Mouse (Mus musculus): ENCODE measurements at regions not wholly inside any gene's neighbourhood (a gene's known extent, or its start where the extent isn't known, plus 50 kb on each side); places are given as distances from the start of the nearest gene placed in this dataset.

DNA sequence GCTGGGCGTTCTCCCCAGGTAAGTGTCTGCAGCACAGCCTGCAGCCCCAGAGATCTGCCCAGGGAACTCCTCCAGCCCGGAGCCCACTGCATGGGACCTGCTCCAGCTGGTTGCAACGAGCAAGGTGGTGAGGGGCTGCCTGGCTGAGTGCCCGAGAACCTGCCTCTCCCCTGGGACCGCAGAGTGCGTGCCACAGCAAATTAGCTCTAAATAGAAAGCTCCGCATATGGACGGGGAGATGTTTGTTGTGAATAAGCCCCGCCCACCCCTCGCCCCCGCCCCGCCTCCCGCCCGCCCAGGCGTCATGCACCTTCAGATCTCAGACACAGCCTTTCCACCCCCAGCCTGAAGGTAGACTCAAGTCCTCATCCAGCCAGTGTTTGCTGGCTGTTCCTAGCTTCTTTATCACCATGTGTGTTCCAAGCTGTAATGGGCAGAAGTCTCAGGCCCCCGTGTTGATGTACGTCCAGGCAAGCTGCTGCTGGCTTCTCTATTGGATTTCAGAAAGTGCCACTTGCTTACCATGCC is 294.0 kb downstream of the Ajap1 start:
- Histone ChIP-seq H3K4me1 (ENCODE audit: insufficient read depth, low read depth, low read length) (no peaks in the 10 kb centered on the region), H3K4me3 (ENCODE audit: low read depth, low read length) (no peak overlapping the region), H3K27me3 (ENCODE audit: insufficient read depth, low read length) (no peaks in the 10 kb centered on the region), H3K36me3 (replicated peaks) (no peaks in the 10 kb centered on the region), H3K9me3 (replicated peaks) (peaks cover 88% of the 10 kb centered on the region)
- ATAC-seq (ENCODE audit: extremely low read depth, insufficient number of reproducible peaks, low FRiP score, poor library complexity, severe bottlenecking) (no peak), DNase-seq (ENCODE audit: low spot score) (no peak)
- TF ChIP-seq GATA2 (IDR thresholded peaks at IDR 0.05; ENCODE audit: borderline replicate concordance, low read depth, low read length) (no peak), POLR2AphosphoS5 (IDR thresholded peaks at IDR 0.05; ENCODE audit: insufficient replicate concordance, low read depth, low read length) (no peak), GATA1 (IDR thresholded peaks at IDR 0.05; ENCODE audit: borderline replicate concordance, low read length) (no peak), CTCF (IDR thresholded peaks at IDR 0.05; ENCODE audit: low read depth, low read length) (no peak), TAL1 (conservative IDR thresholded peaks at IDR 0.05; ENCODE audit: low read depth, low read length) (no peak)

DNA sequence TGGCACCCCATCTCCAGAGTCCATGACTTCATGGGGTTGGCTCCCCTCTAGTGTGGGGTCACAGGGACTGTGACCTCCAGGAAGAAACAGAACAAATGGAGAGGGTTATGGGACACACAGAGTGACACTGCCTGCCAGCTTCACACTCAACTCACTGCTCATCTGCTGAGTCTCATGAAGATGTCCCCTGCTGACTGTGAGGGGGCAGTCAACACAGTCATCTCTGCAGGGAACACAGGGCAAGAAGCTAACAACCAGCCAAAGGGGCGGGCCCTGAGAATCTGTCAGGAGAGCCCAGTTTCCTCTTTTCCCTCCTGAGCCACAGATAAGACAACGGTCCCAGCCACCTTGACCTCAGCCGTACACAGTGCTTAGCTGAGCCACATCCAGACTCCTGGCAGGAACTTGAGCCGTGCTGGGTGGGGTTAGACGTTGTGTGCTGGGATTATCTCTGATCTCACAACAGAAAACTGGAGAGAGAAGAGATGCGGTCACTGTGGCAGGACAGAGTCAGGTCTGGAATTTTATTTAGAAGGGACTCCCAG is 294.6 kb downstream of the Ajap1 start:
- DNase-seq (ENCODE audit: low spot score) (no peak), ATAC-seq (ENCODE audit: extremely low read depth, insufficient number of reproducible peaks, low FRiP score, poor library complexity, severe bottlenecking) (no peak)
- no peak overlapping the region for H3K4me3 ChIP-seq (ENCODE audit: low read depth, low read length)
- H3K4me1 ChIP-seq (ENCODE audit: insufficient read depth, low read depth, low read length): no peaks in the 10 kb centered on the region
- no peaks in the 10 kb centered on the region for H3K36me3 ChIP-seq (replicated peaks)
- no peaks in the 10 kb centered on the region for H3K27me3 ChIP-seq (ENCODE audit: insufficient read depth, low read length)
- no peak for TF ChIP-seq POLR2AphosphoS5 (IDR thresholded peaks at IDR 0.05; ENCODE audit: insufficient replicate concordance, low read depth, low read length)
- TF ChIP-seq GATA1 (IDR thresholded peaks at IDR 0.05; ENCODE audit: borderline replicate concordance, low read length): no peak
- TF ChIP-seq TAL1 (conservative IDR thresholded peaks at IDR 0.05; ENCODE audit: low read depth, low read length): no peak
- peaks cover 88% of the 10 kb centered on the region for H3K9me3 ChIP-seq (replicated peaks)

DNA sequence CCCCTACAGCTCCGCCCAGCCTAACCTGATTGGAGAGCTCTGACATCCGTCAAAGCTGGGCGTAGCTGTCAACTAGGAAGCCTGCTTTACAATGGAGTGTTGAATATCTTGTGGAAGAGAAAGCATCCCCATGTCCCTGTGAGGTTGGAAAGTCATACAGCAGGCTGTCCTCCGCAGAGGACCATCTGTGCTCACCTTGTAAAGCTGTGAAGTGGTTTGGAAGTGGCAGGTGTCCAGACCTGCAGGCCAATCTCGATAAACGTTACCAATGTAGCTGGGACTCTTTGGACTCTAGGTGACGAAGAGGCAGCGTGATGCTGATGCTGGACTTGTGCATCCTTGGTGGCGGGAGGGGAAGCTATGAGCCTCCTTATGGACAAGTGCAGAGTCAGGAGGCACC is 305.1 kb downstream of the Ajap1 start:
- H3K27me3 ChIP-seq (ENCODE audit: insufficient read depth, low read length): no peaks in the 10 kb centered on the region
- H3K36me3 ChIP-seq (replicated peaks): no peaks in the 10 kb centered on the region
- DNase-seq (ENCODE audit: low spot score) (no peak), ATAC-seq (ENCODE audit: extremely low read depth, insufficient number of reproducible peaks, low FRiP score, poor library complexity, severe bottlenecking) (no peak)
- H3K4me3 ChIP-seq (ENCODE audit: low read depth, low read length): no peak overlapping the region
- peaks cover 86% of the 10 kb centered on the region for H3K9me3 ChIP-seq (replicated peaks)
- TF ChIP-seq POLR2AphosphoS5 (IDR thresholded peaks at IDR 0.05; ENCODE audit: insufficient replicate concordance, low read depth, low read length) (no peak), GATA1 (IDR thresholded peaks at IDR 0.05; ENCODE audit: borderline replicate concordance, low read length) (no peak), TAL1 (conservative IDR thresholded peaks at IDR 0.05; ENCODE audit: low read depth, low read length) (no peak), CTCF (IDR thresholded peaks at IDR 0.05; ENCODE audit: low read depth, low read length) (no peak), GATA2 (IDR thresholded peaks at IDR 0.05; ENCODE audit: borderline replicate concordance, low read depth, low read length) (no peak)
- no peaks in the 10 kb centered on the region for H3K4me1 ChIP-seq (ENCODE audit: insufficient read depth, low read depth, low read length)

DNA sequence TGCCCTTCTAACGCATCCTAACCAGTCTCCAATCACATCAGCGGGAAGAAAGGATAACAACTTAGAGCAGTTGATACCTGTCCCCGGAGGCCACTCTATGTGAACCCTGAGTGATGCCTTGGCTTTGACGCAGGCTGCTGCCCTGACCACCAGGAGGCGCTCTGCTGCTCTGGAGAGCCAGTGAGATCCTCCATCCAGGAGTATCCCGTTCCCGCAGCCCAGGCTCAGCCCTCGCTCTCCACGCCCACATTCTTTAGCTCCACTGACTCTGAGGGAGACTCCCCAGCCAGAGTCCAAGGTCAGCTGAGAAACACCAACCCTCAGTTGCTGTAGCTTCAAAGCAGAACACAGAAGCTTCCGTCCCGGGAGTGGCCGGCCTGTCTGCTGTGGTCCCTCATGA is 307.0 kb downstream of the Ajap1 start:
- DNase-seq (ENCODE audit: low spot score) (no peak), ATAC-seq (ENCODE audit: extremely low read depth, insufficient number of reproducible peaks, low FRiP score, poor library complexity, severe bottlenecking) (no peak)
- no peaks in the 10 kb centered on the region for H3K4me1 ChIP-seq (ENCODE audit: insufficient read depth, low read depth, low read length)
- H3K27me3 ChIP-seq (ENCODE audit: insufficient read depth, low read length): no peaks in the 10 kb centered on the region
- peak overlapping the region; percentile 3; the same call in 1 of the 2 replicates for H3K4me3 ChIP-seq (ENCODE audit: low read depth, low read length)
- no peaks in the 10 kb centered on the region for H3K36me3 ChIP-seq (replicated peaks)
- peaks cover 85% of the 10 kb centered on the region for H3K9me3 ChIP-seq (replicated peaks)
- TF ChIP-seq POLR2AphosphoS5 (IDR thresholded peaks at IDR 0.05; ENCODE audit: insufficient replicate concordance, low read depth, low read length): no peak
- TF ChIP-seq GATA2 (IDR thresholded peaks at IDR 0.05; ENCODE audit: borderline replicate concordance, low read depth, low read length): no peak
- no peak for TF ChIP-seq TAL1 (conservative IDR thresholded peaks at IDR 0.05; ENCODE audit: low read depth, low read length)
- no peak for TF ChIP-seq GATA1 (IDR thresholded peaks at IDR 0.05; ENCODE audit: borderline replicate concordance, low read length)
- no peak for TF ChIP-seq CTCF (IDR thresholded peaks at IDR 0.05; ENCODE audit: low read depth, low read length)

DNA sequence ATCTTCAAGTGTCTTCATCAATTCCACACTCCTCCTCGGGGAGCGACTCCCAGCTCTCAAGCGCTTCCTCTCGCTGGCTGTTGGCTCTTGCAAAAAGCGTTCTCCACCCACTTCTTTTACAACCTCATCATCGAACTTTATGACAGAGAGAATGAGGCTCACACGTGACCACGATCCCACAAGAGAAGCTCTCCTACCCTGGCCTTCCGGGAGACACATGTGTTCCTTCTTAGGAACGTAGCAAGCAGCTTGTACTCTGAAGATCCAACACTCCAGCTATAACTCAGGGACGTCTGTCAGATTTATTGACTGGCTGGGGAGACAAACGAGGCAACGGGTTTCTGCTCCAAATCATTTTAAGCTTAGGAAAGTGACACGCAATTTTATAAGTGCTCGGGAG is 307.5 kb downstream of the Ajap1 start:
- H3K27me3 ChIP-seq (ENCODE audit: insufficient read depth, low read length): no peaks in the 10 kb centered on the region
- no peaks in the 10 kb centered on the region for H3K36me3 ChIP-seq (replicated peaks)
- H3K4me1 ChIP-seq (ENCODE audit: insufficient read depth, low read depth, low read length): no peaks in the 10 kb centered on the region
- peaks cover 85% of the 10 kb centered on the region for H3K9me3 ChIP-seq (replicated peaks)
- no peak overlapping the region for H3K4me3 ChIP-seq (ENCODE audit: low read depth, low read length)
- DNase-seq (ENCODE audit: low spot score) (no peak), ATAC-seq (ENCODE audit: extremely low read depth, insufficient number of reproducible peaks, low FRiP score, poor library complexity, severe bottlenecking) (no peak)
- TF ChIP-seq CTCF (IDR thresholded peaks at IDR 0.05; ENCODE audit: low read depth, low read length): no peak
- no peak for TF ChIP-seq TAL1 (conservative IDR thresholded peaks at IDR 0.05; ENCODE audit: low read depth, low read length)
- no peak for TF ChIP-seq POLR2AphosphoS5 (IDR thresholded peaks at IDR 0.05; ENCODE audit: insufficient replicate concordance, low read depth, low read length)
- TF ChIP-seq GATA2 (IDR thresholded peaks at IDR 0.05; ENCODE audit: borderline replicate concordance, low read depth, low read length): no peak
- no peak for TF ChIP-seq GATA1 (IDR thresholded peaks at IDR 0.05; ENCODE audit: borderline replicate concordance, low read length)

DNA sequence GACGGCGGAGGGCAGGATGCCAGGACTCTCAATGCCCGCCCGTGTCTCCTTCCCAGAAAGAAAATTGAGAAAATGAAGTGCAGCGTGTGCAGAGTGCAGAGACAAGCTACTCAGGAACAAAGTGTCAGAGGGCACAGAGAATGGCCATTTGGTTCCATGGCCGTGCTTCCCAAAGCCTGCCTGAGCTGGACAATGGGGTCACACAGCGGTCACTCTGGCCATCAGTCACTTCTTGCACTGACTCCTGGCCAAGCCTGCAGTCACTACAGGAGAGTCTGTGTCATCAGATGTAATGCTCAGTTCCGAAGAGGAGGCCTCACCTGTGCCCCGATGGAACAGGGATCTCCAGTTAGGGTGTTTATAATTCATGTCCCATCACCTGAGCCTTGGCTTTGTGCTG is 312.6 kb downstream of the Ajap1 start:
- DNase-seq (ENCODE audit: low spot score) (no peak), ATAC-seq (ENCODE audit: extremely low read depth, insufficient number of reproducible peaks, low FRiP score, poor library complexity, severe bottlenecking) (no peak)
- Histone ChIP-seq H3K4me3 (ENCODE audit: low read depth, low read length) (no peak overlapping the region), H3K27me3 (ENCODE audit: insufficient read depth, low read length) (no peaks in the 10 kb centered on the region), H3K4me1 (ENCODE audit: insufficient read depth, low read depth, low read length) (no peaks in the 10 kb centered on the region), H3K36me3 (replicated peaks) (no peaks in the 10 kb centered on the region), H3K9me3 (replicated peaks) (peaks cover 86% of the 10 kb centered on the region)
- TF ChIP-seq POLR2AphosphoS5 (IDR thresholded peaks at IDR 0.05; ENCODE audit: insufficient replicate concordance, low read depth, low read length) (no peak), GATA1 (IDR thresholded peaks at IDR 0.05; ENCODE audit: borderline replicate concordance, low read length) (no peak), GATA2 (IDR thresholded peaks at IDR 0.05; ENCODE audit: borderline replicate concordance, low read depth, low read length) (no peak), CTCF (IDR thresholded peaks at IDR 0.05; ENCODE audit: low read depth, low read length) (no peak), TAL1 (conservative IDR thresholded peaks at IDR 0.05; ENCODE audit: low read depth, low read length) (no peak)

All from G1E (cell line).